Mouse (Mus musculus) kidney, adult 8-10 months (tissue): ENCODE results near the gene Stap2.

Experiments
- DNase-seq, 2 experiments: peaks; one replicate each; pipeline ENCODE4 v3.0.0; 2022

Gene Stap2

GRCm38 (mm10) chr17:56005415-56006061 is at the start of gene Stap2, which contains the start of gene Mpnd:
Gene Stap2, minus strand, starts transcription at chr17:56005584.
Gene Mpnd, plus strand, starts transcription at chr17:56005711.
- DNase-seq, result peak; percentile 58 to 68

GRCm38 (mm10) chr17:56054938-56055337 is 49.6 kb upstream of the Stap2 start:
- no peak for DNase-seq

DNA sequence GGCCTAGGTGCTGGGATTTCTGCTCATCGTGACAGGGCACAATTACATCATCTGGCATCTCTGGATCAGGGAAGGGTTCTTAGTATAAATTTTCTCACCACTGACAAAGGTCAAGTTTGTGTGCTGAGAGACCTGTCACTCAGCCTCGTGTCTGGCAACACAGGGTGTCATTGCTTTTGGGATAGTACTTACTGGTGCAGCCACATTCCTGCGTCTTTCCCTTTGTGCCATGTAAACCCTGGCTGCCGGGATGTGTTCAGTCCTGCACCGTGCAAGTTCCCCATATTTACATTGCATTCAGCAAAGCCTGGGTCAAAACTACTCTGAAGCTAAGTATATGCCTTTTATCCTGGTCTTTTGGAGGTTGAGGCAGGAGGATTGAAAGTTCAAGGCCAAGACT is 46.0 kb upstream of the Stap2 start:
- no peak for DNase-seq

- no peak for DNase-seq
Measured at GRCm38 (mm10) chr17:56040857-56041163, 35.4 kb upstream of the Stap2 start.

DNA sequence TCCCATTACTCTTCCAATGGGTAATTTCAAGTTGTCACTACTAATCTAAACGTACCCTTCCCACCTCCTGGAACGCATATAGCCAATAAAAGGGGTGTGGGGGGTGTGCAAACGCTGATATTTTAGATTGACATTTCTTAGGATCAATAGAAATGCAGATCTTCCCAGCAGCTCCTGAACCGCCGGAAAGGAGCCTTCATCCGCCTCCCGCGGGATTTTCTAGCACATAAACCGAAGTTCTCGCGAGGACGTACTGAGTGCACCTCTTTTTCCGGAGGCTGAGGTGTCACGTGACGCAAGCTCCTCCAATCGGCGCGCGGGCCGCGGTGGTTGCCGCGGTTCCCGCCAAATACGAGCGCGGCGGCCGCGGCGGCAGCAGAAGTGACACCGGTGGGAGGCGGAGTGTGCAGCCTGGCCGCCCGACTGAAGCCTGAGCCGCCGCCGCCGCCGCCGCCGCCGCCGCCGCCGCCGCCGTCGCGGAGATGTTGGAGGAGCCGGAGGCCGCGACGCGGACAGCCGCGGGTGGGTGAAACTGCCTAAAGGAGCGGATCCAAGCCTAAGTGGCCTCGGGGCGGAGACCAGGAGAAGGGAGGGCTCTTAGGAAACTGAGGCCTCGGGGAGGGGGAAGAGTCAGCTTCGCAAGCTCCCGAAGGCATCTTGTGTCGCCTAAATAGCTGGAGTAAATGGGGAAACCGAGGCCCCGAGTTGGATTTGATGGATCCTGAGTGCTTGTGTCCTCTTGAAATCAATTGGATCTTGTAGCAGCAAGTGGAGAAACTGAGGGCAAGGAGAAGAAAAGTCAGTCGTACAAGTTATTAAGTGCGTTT is 34.9 kb upstream of the Stap2 start, which contains the start of gene Chaf1a:
Chaf1a (plus strand) TSS at position 410 of the 827 bp plus-strand sequence.
- DNase-seq, result peak; percentile 97 to 99

DNA sequence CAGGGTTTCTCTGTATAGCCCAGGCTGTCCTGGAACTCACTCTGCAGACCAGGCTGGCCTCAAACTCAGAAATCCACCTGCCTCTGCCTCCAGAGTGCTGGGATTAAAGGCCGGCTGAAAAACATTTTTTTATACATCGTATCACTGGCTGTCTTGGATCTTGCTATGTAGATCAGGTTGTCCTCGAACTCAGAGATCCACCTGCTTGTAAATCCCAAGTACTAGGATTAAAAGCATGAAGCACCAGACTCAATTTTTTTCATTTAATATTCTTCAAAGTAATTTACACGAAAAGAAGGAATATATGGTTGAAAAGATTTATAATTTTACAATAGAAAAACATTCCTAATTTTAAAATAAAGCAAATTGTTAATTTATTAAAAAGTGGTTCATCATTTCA is 34.0 kb upstream of the Stap2 start:
- no peak for DNase-seq

DNA sequence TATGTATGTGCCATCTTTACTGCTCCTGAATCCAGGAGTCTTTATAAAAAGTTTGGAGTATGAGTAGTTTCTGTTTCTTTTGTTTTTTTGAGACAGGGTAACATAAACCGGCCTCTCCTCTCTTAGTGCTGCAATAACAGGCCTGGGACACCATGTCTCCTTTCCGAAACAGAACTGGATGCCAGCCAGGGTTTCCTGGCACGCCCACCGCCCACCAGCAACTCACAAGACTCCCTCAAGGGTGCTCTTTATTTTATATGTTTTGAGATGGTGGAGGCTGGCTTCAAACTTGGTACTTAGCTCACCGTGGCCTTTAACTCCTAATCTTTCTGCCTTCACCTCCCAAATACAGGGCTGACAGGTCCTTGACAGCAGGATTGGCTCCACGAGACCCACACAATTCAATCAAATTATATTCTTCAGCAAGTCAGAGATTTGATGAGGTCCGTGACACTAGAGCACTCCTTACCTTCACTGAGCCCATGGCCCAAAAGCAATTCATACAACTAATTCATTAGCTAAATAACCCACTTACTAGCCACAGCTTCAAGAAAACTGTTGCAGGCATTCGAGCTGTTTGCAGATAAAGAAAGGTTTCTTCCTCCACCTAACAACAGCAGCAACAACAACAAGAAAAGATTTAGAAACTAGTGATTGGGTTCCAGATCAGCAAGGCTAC is 33.3 kb upstream of the Stap2 start:
- no peak for DNase-seq

DNA sequence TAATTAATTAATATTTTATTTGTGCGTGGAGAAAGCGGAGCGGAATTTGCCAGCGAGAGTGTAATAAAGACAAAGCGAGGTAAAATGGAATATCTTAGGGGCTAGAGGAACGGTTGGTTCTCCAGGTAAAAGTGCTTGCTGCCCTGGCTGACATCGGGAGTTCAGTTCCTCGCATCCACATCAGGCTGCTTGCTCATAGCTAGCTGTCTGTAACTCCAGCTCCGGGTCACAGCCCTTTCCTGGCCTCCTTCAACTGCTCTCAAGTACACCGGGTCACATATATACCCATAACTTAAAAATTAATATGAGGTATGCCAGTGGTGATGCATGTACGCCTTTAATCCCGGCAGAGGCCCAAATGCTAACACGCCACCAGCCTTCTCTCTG is 31.5 kb upstream of the Stap2 start:
- DNase-seq, result no peak

- DNase-seq, result peak; percentile 98 to 99
Measured at GRCm38 (mm10) chr17:56036176-56036900, 31.0 kb upstream of the Stap2 start, which contains the start of gene Sh3gl1. Gene Sh3gl1, minus strand, starts transcription at chr17:56036635.

DNA sequence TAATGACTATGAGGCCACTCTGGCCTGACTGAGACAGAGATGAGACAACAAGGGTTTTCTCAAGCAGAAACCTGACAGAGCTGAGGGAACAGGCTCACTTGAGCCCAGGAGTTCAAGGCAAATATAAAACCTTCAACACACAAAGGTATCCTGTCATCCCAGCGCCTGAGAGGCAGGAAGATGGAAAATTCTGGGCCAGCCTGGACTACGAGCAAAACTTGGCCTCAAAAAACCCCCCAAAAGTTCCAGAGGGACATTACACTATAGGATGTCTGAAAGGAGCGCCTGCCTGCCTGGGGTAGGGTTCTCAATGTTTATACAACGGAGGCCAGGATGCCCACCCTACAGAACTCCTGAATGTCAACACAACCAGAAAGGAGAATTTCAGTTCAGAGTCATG is 29.8 kb upstream of the Stap2 start:
- no peak for DNase-seq

GRCm38 (mm10) chr17:56034726-56035100 is 29.3 kb upstream of the Stap2 start:
- DNase-seq, result no peak

DNA sequence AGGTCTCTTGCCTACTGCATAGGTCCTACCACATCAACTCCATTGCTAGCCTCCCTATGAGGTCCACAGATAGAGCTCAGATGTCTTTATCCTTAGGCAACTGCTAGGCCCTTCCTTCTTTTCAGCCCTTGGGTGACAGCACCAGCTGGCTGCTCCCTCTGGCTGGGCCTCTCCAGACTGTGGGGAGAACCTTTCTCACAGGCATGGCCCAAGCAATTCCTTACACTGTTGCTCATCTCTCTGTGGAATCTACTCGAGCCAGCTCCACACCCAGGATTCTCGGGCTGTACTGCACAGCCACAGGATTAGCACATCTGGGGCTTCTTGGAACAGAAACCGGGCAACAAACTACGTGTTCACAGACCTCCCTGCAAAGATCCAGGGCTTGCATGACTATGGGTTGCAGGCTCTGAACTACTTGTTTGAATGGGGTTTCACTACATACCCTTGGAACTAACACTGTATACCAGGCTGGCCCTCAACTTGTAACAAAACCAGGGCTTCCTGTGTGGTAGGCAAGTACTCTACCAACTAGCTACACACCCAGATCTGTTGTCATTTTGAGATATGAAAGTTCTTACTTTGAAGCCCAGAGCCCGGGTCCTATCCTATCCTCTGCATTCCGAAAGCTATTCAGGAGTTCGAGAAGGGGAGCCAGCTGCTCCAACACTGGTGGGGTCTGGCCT is 28.8 kb upstream of the Stap2 start:
- DNase-seq, result no peak

- no peak for DNase-seq
Measured at GRCm38 (mm10) chr17:56032831-56033230, 27.4 kb upstream of the Stap2 start.

GRCm38 (mm10) chr17:56032127-56032733 is 26.8 kb upstream of the Stap2 start:
- peak in 1 of 2 experiments; percentile 60 for DNase-seq

DNA sequence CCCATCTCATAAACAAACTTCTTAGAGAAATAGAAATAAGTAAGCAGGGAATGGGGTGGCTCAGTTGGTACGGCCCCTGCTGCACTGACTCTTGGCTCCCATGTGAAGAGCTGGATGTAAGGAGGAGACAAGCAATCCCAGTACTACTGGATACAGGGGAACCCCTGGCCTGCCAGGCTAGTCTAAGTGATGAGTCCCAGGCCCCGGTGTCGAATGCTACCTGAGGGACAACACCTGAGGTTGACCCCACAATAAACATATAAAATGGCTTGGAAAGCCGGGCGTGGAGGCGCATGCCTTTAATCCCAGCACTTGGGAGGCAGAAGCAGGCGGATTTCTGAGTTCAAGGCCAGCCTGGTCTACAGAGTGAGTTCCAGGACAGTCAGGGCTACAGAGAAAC is 26.0 kb upstream of the Stap2 start:
- no peak for DNase-seq

GRCm38 (mm10) chr17:56030919-56031318 is 25.5 kb upstream of the Stap2 start:
- peak; percentile 69 to 79 for DNase-seq

DNA sequence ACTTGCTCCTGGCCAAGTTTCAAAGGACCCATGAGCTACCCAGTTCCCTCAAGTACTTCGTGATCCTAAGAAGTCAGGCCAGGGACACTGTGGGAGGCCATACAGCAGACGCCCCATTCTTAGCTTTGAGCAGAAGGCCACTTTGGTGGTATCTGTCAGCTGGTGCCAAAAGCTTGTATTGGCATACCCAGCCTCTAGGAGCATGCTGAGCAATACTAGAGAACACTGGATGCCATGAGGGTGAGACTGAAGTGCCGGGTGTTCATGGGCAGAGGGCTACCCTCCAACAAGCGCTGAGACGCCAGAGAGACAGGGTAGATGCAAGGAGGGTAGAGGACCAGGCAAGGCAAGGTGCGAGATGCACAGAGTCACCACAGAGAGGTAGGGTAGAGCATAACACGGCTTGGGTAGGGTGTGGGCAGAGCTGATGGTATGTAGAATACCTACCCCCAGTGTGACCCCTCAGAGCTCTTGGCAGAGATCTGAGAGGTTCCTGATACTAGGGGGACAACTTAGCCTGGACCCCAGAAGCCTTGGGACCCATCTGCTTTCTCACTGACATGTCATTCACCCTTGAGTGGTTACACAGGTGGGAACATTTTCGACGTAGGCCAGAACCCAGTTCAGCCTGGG is 25.0 kb upstream of the Stap2 start:
- no peak for DNase-seq

DNA sequence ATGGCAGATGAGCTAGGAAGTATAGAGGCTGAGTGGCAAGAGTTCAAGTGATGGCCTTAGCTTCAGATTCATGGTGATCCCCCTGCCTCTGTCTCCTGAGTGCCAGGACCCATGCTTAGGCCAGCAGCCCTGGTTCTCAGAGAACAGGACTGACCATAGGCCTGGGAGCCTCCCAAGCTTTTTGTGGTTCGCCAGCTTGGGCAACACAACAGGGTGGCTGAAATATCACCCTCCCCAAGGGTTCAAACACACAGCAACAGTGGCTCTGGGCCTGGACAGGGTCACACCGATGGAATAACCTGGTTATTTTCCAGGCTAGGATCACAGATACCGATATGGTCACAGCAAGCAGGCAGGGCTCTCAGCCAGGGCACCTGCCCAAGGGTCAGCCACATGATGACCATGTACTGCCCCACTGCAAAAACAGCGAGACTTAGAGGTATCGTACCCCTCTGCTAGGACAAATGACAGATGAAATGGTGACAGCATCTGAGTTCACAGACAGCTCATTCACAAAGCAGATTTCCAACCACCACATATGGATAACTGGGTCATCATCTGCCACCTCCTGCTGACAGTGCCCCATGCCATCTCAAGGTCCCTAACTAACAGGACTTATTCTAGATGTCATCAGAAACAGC is 22.5 kb upstream of the Stap2 start:
- DNase-seq, result no peak

GRCm38 (mm10) chr17:56026881-56027280 is 21.5 kb upstream of the Stap2 start:
- peak in 1 of 2 experiments; percentile 56 for DNase-seq

DNA sequence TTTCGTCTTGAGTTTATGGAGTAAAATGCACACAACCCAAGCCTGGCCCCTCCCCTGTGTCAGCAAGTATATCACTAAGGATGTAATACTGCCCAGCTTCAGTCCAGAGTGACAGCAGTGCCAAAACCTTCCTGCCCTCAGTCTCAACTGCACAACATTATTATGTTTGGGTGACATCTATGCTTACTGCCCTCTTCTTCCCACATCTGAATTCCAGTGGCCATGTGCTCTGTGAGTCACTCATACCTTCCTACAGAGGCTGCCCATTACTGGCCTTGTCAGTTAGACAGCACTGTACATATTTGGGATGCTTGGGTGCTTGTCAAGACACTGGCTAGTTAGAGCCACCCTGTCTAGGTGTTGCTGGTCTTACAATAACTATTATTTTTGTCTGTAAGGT is 20.9 kb upstream of the Stap2 start:
- DNase-seq, result no peak

- DNase-seq, result no peak
Measured at GRCm38 (mm10) chr17:56024931-56025330, 19.5 kb upstream of the Stap2 start.
